Mouse (Mus musculus) midbrain, embryonic 15.5 days (tissue): ENCODE data around the gene Atoh8. TPM values are rescaled to one million over a fixed set of nuclear protein-coding genes. Genes with fewer than 3 reads are reported as not detected.
A peak's percentile ranks its signal among the peaks of the same experiment; 100 is the strongest.

ENCODE experiments used
- ATAC-seq: fragments of 200-750 bp; cut with Nextera tagmentation; replicated peaks from 2 replicates; pipeline ENCODE4 v1.8.0; 2017; ENCODE audit warnings: moderate TSS enrichment
- H3K27ac ChIP-seq: fragments of 300-500 bp; sonication (generic); 2 replicates; pipeline ENCODE4 v1.5.1; 2015; ENCODE audit warnings: mild to moderate bottlenecking, inconsistent platforms
- H3K27me3 ChIP-seq: fragments of 300-500 bp; sonication (generic); replicated peaks from 2 replicates; pipeline ENCODE4 v1.6.1; 2015; ENCODE audit warnings: inconsistent platforms
- H3K36me3 ChIP-seq: fragments of 300-500 bp; sonication (generic); replicated peaks from 2 replicates; pipeline ENCODE4 v1.6.1; 2015; ENCODE audit warnings: inconsistent platforms
- H3K4me1 ChIP-seq: fragments of 300-500 bp; sonication (generic); 2 replicates; pipeline ENCODE4 v1.6.1; 2015; ENCODE audit warnings: inconsistent platforms
- H3K4me2 ChIP-seq: fragments of 300-500 bp; sonication (generic); 2 replicates; pipeline ENCODE4 v1.6.1; 2015; ENCODE audit warnings: inconsistent platforms, mild to moderate bottlenecking, moderate library complexity
- H3K4me3 ChIP-seq: fragments of 300-500 bp; sonication (generic); 2 replicates; pipeline ENCODE4 v1.5.1; 2015; ENCODE audit warnings: mild to moderate bottlenecking, inconsistent platforms
- H3K9ac ChIP-seq: fragments of 300-500 bp; sonication (generic); 2 replicates; pipeline ENCODE4 v1.6.1; 2015; ENCODE audit warnings: mild to moderate bottlenecking, inconsistent platforms
- H3K9me3 ChIP-seq: fragments of 300-500 bp; sonication (generic); 2 replicates; pipeline ENCODE4 v1.6.1; 2016; ENCODE audit warnings: inconsistent platforms
- WGBS: fragments of 180-500 bp; shearing (Covaris S2); methylation state at CpG from one replicate; pipeline ENCODE4 v1.1.7; 2015; ENCODE audit warnings: mixed read lengths; 5-methylcytosine and 5-hydroxymethylcytosine counted together
- polyA plus RNA-seq: library from polyadenylated mRNA; unstranded; fragments of >200 nt; fragmentation: Nextera tagmentation; extraction: Ambion mirVana; gene quantifications from 2 replicates; pipeline ENCODE4 v1.2.1, GENCODE M21; 2015

The Atoh8 gene
- polyA plus RNA-seq, 1 experiment from 2014 or later: 1.9 TPM

GRCm38 (mm10) chr6:72249981-72250380 is 14.6 kb upstream of the Atoh8 start:
- H3K27me3 ChIP-seq: no peaks in the 10 kb centered on the region
- H3K9me3 ChIP-seq: no peaks in the 10 kb centered on the region
- no peaks in the 10 kb centered on the region for H3K36me3 ChIP-seq
- H3K4me3 ChIP-seq: no peak overlapping the region
- ATAC-seq: no peak
- WGBS: 82% methylated on average over 4 of the region's 4 CpGs
- H3K27ac ChIP-seq: no peak overlapping the region
- no peak overlapping the region for H3K4me2 ChIP-seq
- peaks cover 7% of the 10 kb centered on the region; the same call in 1 of the 2 replicates for H3K4me1 ChIP-seq
- H3K9ac ChIP-seq: no peak overlapping the region

- ATAC-seq: no peak
- Histone ChIP-seq H3K9me3 (no peaks in the 10 kb centered on the region), H3K9ac (no peak overlapping the region), H3K27me3 (no peaks in the 10 kb centered on the region), H3K4me2 (no peak overlapping the region), H3K4me1 (peaks cover 12% of the 10 kb centered on the region; the same call in 1 of the 2 replicates), H3K27ac (no peak overlapping the region), H3K36me3 (no peaks in the 10 kb centered on the region), H3K4me3 (no peak overlapping the region)
- WGBS: 80% methylated on average over 15 of the region's 15 CpGs
These were observed 13.0 kb upstream of the Atoh8 start for GRCm38 (mm10) chr6:72248150-72248914.

- H3K27me3 ChIP-seq: no peaks in the 10 kb centered on the region
- no peaks in the 10 kb centered on the region for H3K36me3 ChIP-seq
- H3K4me2 ChIP-seq: no peak overlapping the region
- H3K4me1 ChIP-seq: peaks cover 12% of the 10 kb centered on the region; the same call in 1 of the 2 replicates
- 87% methylated on average over 6 of the region's 6 CpGs for WGBS
- H3K27ac ChIP-seq: no peak overlapping the region
- H3K9ac ChIP-seq: no peak overlapping the region
- H3K9me3 ChIP-seq: no peaks in the 10 kb centered on the region
- no peak for ATAC-seq
- no peak overlapping the region for H3K4me3 ChIP-seq
These were observed 10.9 kb upstream of the Atoh8 start for GRCm38 (mm10) chr6:72246303-72246702.

GRCm38 (mm10) chr6:72244569-72245285 is 9.3 kb upstream of the Atoh8 start:
- Histone ChIP-seq H3K9me3 (no peaks in the 10 kb centered on the region), H3K27me3 (0 out of 2 replicates have a peak, but pooled peaks cover under 1% of the 10 kb centered on the region), H3K27ac (peak overlapping the region; percentile 72), H3K4me3 (no peak overlapping the region), H3K9ac (no peak overlapping the region), H3K4me1 (peaks cover 12% of the 10 kb centered on the region; the same call in 1 of the 2 replicates), H3K4me2 (no peak overlapping the region), H3K36me3 (no peaks in the 10 kb centered on the region)
- ATAC-seq: peak; percentile 51
- WGBS: 65% methylated on average over 20 of the region's 20 CpGs

- peaks cover 12% of the 10 kb centered on the region; the same call in 1 of the 2 replicates for H3K4me1 ChIP-seq
- no peak overlapping the region for H3K9ac ChIP-seq
- 0 out of 2 replicates have a peak, but pooled peaks cover 7% of the 10 kb centered on the region for H3K27me3 ChIP-seq
- H3K36me3 ChIP-seq: no peaks in the 10 kb centered on the region
- peak; percentile 72 for ATAC-seq
- WGBS: 33% methylated on average over 9 of the region's 9 CpGs
- peak overlapping the region; percentile 72 for H3K27ac ChIP-seq
- no peak overlapping the region for H3K4me3 ChIP-seq
- no peak overlapping the region for H3K4me2 ChIP-seq
- no peaks in the 10 kb centered on the region for H3K9me3 ChIP-seq
These were observed 8.8 kb upstream of the Atoh8 start for GRCm38 (mm10) chr6:72244144-72244549.

GRCm38 (mm10) chr6:72242532-72243320 is 7.3 kb upstream of the Atoh8 start:
- no peak overlapping the region for H3K27ac ChIP-seq
- no peak overlapping the region for H3K9ac ChIP-seq
- no peak overlapping the region for H3K4me2 ChIP-seq
- peaks cover 12% of the 10 kb centered on the region; the same call in 1 of the 2 replicates for H3K27me3 ChIP-seq
- no peak overlapping the region for H3K4me3 ChIP-seq
- 85% methylated on average over 13 of the region's 13 CpGs for WGBS
- no peaks in the 10 kb centered on the region for H3K36me3 ChIP-seq
- peaks cover 12% of the 10 kb centered on the region; the same call in 1 of the 2 replicates for H3K4me1 ChIP-seq
- H3K9me3 ChIP-seq: no peaks in the 10 kb centered on the region
- no peak for ATAC-seq

GRCm38 (mm10) chr6:72241843-72242154 is 6.4 kb upstream of the Atoh8 start:
- Histone ChIP-seq H3K27ac (no peak overlapping the region), H3K9me3 (no peaks in the 10 kb centered on the region), H3K27me3 (peaks cover 17% of the 10 kb centered on the region; the same call in 1 of the 2 replicates), H3K4me1 (peaks cover 14% of the 10 kb centered on the region; the same call in 1 of the 2 replicates), H3K4me2 (no peak overlapping the region), H3K9ac (no peak overlapping the region), H3K36me3 (no peaks in the 10 kb centered on the region), H3K4me3 (no peak overlapping the region)
- 46% methylated on average over 8 of the region's 8 CpGs for WGBS
- no peak for ATAC-seq

GRCm38 (mm10) chr6:72241133-72241842 is 5.9 kb upstream of the Atoh8 start:
- WGBS: 33% methylated on average over 8 of the region's 8 CpGs
- Histone ChIP-seq H3K4me3 (no peak overlapping the region), H3K36me3 (no peaks in the 10 kb centered on the region), H3K27me3 (peaks cover 21% of the 10 kb centered on the region), H3K9me3 (no peaks in the 10 kb centered on the region), H3K27ac (no peak overlapping the region), H3K4me1 (peaks cover 15% of the 10 kb centered on the region), H3K4me2 (no peak overlapping the region), H3K9ac (no peak overlapping the region)
- no peak for ATAC-seq

- H3K27me3 ChIP-seq: peaks cover 29% of the 10 kb centered on the region
- no peak overlapping the region for H3K4me3 ChIP-seq
- no peak overlapping the region for H3K9ac ChIP-seq
- no peak overlapping the region for H3K4me2 ChIP-seq
- no peak for ATAC-seq
- H3K27ac ChIP-seq: no peak overlapping the region
- H3K4me1 ChIP-seq: peaks cover 18% of the 10 kb centered on the region
- H3K9me3 ChIP-seq: no peaks in the 10 kb centered on the region
- WGBS: 67% methylated on average over 2 of the region's 2 CpGs
- H3K36me3 ChIP-seq: no peaks in the 10 kb centered on the region
These were observed 4.7 kb upstream of the Atoh8 start for GRCm38 (mm10) chr6:72240042-72240441.

- H3K27ac ChIP-seq: no peak overlapping the region
- H3K9me3 ChIP-seq: no peaks in the 10 kb centered on the region
- H3K27me3 ChIP-seq: peaks cover 42% of the 10 kb centered on the region
- H3K4me2 ChIP-seq: no peak overlapping the region
- 3% methylated on average over 5 of the region's 5 CpGs for WGBS
- no peak for ATAC-seq
- H3K9ac ChIP-seq: no peak overlapping the region
- no peak overlapping the region for H3K4me3 ChIP-seq
- H3K4me1 ChIP-seq: peaks cover 29% of the 10 kb centered on the region
- no peaks in the 10 kb centered on the region for H3K36me3 ChIP-seq
These were observed 1.7 kb upstream of the Atoh8 start for GRCm38 (mm10) chr6:72237035-72237434.

- H3K27ac ChIP-seq: no peak overlapping the region
- peaks cover 44% of the 10 kb centered on the region for H3K27me3 ChIP-seq
These were observed 530 bp upstream of the Atoh8 start for GRCm38 (mm10) chr6:72235807-72236407.

More at GRCm38 (mm10) chr6:72235807-72236407, 530 bp upstream of the Atoh8 start:
- Histone ChIP-seq H3K36me3 (no peaks in the 10 kb centered on the region), H3K4me3 (peak overlapping the region; percentile 53), H3K4me2 (peak overlapping the region; percentile 100), H3K4me1 (peaks cover 29% of the 10 kb centered on the region), H3K9me3 (no peaks in the 10 kb centered on the region), H3K9ac (no peak overlapping the region)
- ATAC-seq: no peak
- WGBS: 30% methylated on average over 16 of the region's 16 CpGs
